8 mouse cellular contexts compared by ENCODE assay signal in genomic region chr19:46086337-46086736, GRCm38 (mm10). TPM values are rescaled to one million over a fixed set of nuclear protein-coding genes. Genes with fewer than 3 reads are reported as not detected.
DNase-seq lines count a peak whose midpoint lies in the region; ATAC-seq lines count a peak whose summit lies in the region.

No protein-coding gene starts in this region.

- 45% methylated on average over 3 of the region's 3 CpGs for WGBS in heart, embryonic 10.5 days

- H3K27ac ChIP-seq in heart, embryonic 10.5 days = no peak overlapping the region

- peak; percentile 66; the same call in 1 of the 2 replicates for ATAC-seq in megakaryocyte, adult 5-6 weeks (ENCODE audit: poor library complexity, severe bottlenecking)

- peaks cover 6% of the 10 kb centered on the region; the same call in 1 of the 2 replicates for H3K4me1 ChIP-seq in heart, embryonic 10.5 days

- no peaks in the 10 kb centered on the region for H3K9me3 ChIP-seq in heart, embryonic 10.5 days

- H3K27me3 ChIP-seq in heart, embryonic 10.5 days (ENCODE audit: insufficient read depth, poor library complexity, severe bottlenecking) = no peaks in the 10 kb centered on the region

- no peak overlapping the region for H3K4me3 ChIP-seq in heart, embryonic 10.5 days

- H3K36me3 ChIP-seq in heart, embryonic 10.5 days = peaks cover 49% of the 10 kb centered on the region

- peak; percentile 47 to 71 for DNase-seq in heart, postnatal 10 days
- no peak for DNase-seq in heart, embryonic 10.5 days (ENCODE audit: low spot score)
- DNase-seq in CD4-positive helper T cell, adult 2 months (ENCODE audit: low read depth, low spot score) = peak; percentile 72
- peak; percentile 54 for DNase-seq in T-cell, adult 2 months (ENCODE audit: low spot score)
- DNase-seq in embryo, embryonic 10.5 days (ENCODE audit: low spot score) = peak; percentile 74
- peak; percentile 42 for DNase-seq in layer of hippocampus, adult 9-10 months (ENCODE audit: low spot score)
- peak; percentile 51 for DNase-seq in thymus, postnatal 14 days

- intact Hi-C loops in heart, postnatal 10 days (cut with DNase I) = loop anchor here (5.0 kb wide), 2 partner anchors 46 to 166 kb away; partner anchors contain the start of gene Elovl3

RNA-seq across cellular contexts. Expression of gene Nolc1, which starts 10.7 kb away (rescaled TPM):
- 10 to 100 TPM; 25.1 to 27.2 TPM for total RNA-seq in heart, postnatal 10 days (2021)
- 80.2 and 117 TPM in 2 replicates for polyA plus RNA-seq in heart, embryonic 10.5 days (2016; fragmentation: Nextera tagmentation; extraction: Ambion mirVana)
- 16.4 and 19.7 TPM in 2 replicates for total RNA-seq in megakaryocyte, adult 5-6 weeks (2015)
- total RNA-seq in megakaryocyte, adult 5-6 weeks (2017) = 36.8 and 47.6 TPM in 2 replicates

RNA-seq across cellular contexts. Expression of gene Ldb1, which starts 41.3 kb away (rescaled TPM):
- total RNA-seq in heart, postnatal 10 days (2021) = 10 to 100 TPM; 62.2 to 72.5 TPM
- 62.2 and 79.7 TPM in 2 replicates for polyA plus RNA-seq in heart, embryonic 10.5 days (2016; fragmentation: Nextera tagmentation; extraction: Ambion mirVana)
- total RNA-seq in megakaryocyte, adult 5-6 weeks (2015) = 48.8 and 54.5 TPM in 2 replicates
- total RNA-seq in megakaryocyte, adult 5-6 weeks (2017) = 60.2 and 60.8 TPM in 2 replicates

RNA-seq across cellular contexts. Expression of gene Pprc1, which starts 41.7 kb away (rescaled TPM):
- 10 to 100 TPM; 17.5 to 21.4 TPM for total RNA-seq in heart, postnatal 10 days (2021)
- 38.9 and 50.2 TPM in 2 replicates for polyA plus RNA-seq in heart, embryonic 10.5 days (2016; fragmentation: Nextera tagmentation; extraction: Ambion mirVana)
- 14.1 and 30.8 TPM in 2 replicates for total RNA-seq in megakaryocyte, adult 5-6 weeks (2015)
- total RNA-seq in megakaryocyte, adult 5-6 weeks (2017) = 8.6 and 11.5 TPM in 2 replicates

RNA-seq across cellular contexts. Expression of gene Elovl3, which starts 45.4 kb away (rescaled TPM):
- 1 to 10 TPM in 1 of 2 experiments, under 1 TPM in 1; 0.25 to 2.5 TPM for total RNA-seq in heart, postnatal 10 days (2021)
- 0.10 TPM in 1 of 2 replicates, not detected in the other for polyA plus RNA-seq in heart, embryonic 10.5 days (2016; fragmentation: Nextera tagmentation; extraction: Ambion mirVana)
- not detected in 2 replicates for total RNA-seq in megakaryocyte, adult 5-6 weeks (2015)
- total RNA-seq in megakaryocyte, adult 5-6 weeks (2017) = not detected in 2 replicates
